Mouse (Mus musculus) erythroblast, embryonic 14.5 days (primary cell): Measurements from ENCODE around the gene Erich6. TPM values are rescaled to one million over a fixed set of nuclear protein-coding genes. Genes with fewer than 3 reads are reported as not detected.

Source experiments
- H3K27me3 ChIP-seq: 2 replicates; pipeline ENCODE4 v1.6.1; 2012; ENCODE audit warnings: inconsistent platforms; ENCODE audit not compliant: control insufficient read depth
- H3K36me3 ChIP-seq: 2 replicates; pipeline ENCODE4 v1.6.1; 2012; ENCODE audit warnings: mild to moderate bottlenecking, inconsistent platforms; ENCODE audit not compliant: control insufficient read depth
- H3K4me1 ChIP-seq: 2 replicates; pipeline ENCODE4 v1.6.1; 2012; ENCODE audit warnings: inconsistent platforms; ENCODE audit not compliant: control insufficient read depth
- H3K4me3 ChIP-seq: replicated peaks from 2 replicates; pipeline ENCODE3; 2012; ENCODE audit warnings: moderate library complexity, mild to moderate bottlenecking, inconsistent platforms
- H3K9me3 ChIP-seq: 2 replicates; pipeline ENCODE4 v1.6.1; 2012; ENCODE audit warnings: low read length, inconsistent platforms, mixed read lengths; ENCODE audit not compliant: control insufficient read depth
- GATA1 ChIP-seq: IDR thresholded peaks from 2 replicates; pipeline ENCODE4 v1.6.1; 2012; ENCODE audit warnings: low read length, inconsistent platforms, mixed read lengths
- TAL1 ChIP-seq: IDR thresholded peaks from 3 replicates; pipeline ENCODE4 v1.6.1; 2012; ENCODE audit warnings: low read length, inconsistent platforms, mixed read lengths
- polyA plus RNA-seq: library from polyadenylated mRNA; stranded (reverse); fragments of >175 nt; gene quantifications from 2 replicates; pipeline ENCODE4 v1.2.3, GENCODE M21; 2012

Gene Erich6
- polyA plus RNA-seq, 1 experiment, result not detected

- H3K9me3 ChIP-seq, result no peaks in the 10 kb centered on the region
- H3K4me1 ChIP-seq, result peaks cover 3% of the 10 kb centered on the region
- TF ChIP-seq GATA1 (no peak), TAL1 (no peak)
- H3K27me3 ChIP-seq, result no peaks in the 10 kb centered on the region
- H3K4me3 ChIP-seq, result no peak overlapping the region
- no peaks in the 10 kb centered on the region for H3K36me3 ChIP-seq
These were observed 16.9 kb upstream of the Erich6 start for GRCm38 (mm10) chr3:58653907-58654306.

DNA sequence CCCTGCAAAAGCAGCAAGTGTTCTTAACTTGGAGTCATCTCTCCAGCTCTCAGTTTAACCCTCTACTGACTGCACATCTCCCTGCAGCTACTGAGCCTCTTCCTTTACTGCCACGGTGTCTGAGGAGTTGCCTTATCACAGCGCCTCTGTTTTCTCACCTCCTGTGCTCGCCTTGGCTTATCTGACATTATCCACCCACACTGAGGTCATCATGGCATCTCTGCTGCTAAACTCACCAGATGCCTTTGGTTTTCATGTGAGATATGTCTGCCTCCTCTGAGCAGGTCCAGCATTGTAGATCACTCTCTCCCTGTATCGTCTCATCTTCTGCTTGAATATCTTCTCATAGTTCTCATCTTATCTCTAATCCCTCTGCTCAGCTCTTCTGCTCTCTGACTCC, 13.3 kb upstream of the Erich6 start:
- Histone ChIP-seq H3K4me1 (peaks cover 3% of the 10 kb centered on the region), H3K4me3 (no peak overlapping the region), H3K36me3 (no peaks in the 10 kb centered on the region), H3K9me3 (no peaks in the 10 kb centered on the region), H3K27me3 (no peaks in the 10 kb centered on the region)
- no peak for TF ChIP-seq TAL1
- no peak for TF ChIP-seq GATA1

DNA sequence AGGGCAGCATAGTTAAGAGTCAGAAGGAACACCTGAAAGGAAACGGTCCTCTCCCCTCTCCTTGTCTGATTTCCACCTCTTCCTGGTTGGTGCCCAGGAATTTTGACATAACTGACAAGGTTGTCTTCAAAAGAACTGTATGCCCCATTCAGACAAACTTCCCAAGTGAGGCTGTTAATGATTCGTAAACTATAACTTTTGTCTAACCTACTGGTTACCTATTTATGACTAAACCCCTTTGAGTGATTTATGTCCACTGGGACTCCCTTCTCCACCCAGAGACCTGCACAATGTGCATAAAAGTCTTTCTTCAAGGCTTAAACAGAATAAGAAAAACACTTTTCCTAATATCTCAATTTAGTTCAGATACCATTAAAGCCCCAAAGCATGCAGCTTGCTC, 10.2 kb upstream of the Erich6 start:
- no peaks in the 10 kb centered on the region for H3K9me3 ChIP-seq
- no peak overlapping the region for H3K4me3 ChIP-seq
- TF ChIP-seq TAL1 (no peak), GATA1 (no peak)
- H3K4me1 ChIP-seq, result peaks cover 3% of the 10 kb centered on the region
- no peaks in the 10 kb centered on the region for H3K36me3 ChIP-seq
- no peaks in the 10 kb centered on the region for H3K27me3 ChIP-seq

- no peaks in the 10 kb centered on the region for H3K9me3 ChIP-seq
- H3K36me3 ChIP-seq, result no peaks in the 10 kb centered on the region
- H3K4me3 ChIP-seq, result no peak overlapping the region
- TF ChIP-seq TAL1 (no peak), GATA1 (no peak)
- H3K27me3 ChIP-seq, result no peaks in the 10 kb centered on the region
- peaks cover 3% of the 10 kb centered on the region for H3K4me1 ChIP-seq
These were observed 9.2 kb upstream of the Erich6 start for GRCm38 (mm10) chr3:58646180-58646579.

- H3K4me3 ChIP-seq, result no peak overlapping the region
- no peaks in the 10 kb centered on the region for H3K36me3 ChIP-seq
- peaks cover 5% of the 10 kb centered on the region for H3K27me3 ChIP-seq
- no peaks in the 10 kb centered on the region for H3K9me3 ChIP-seq
- TF ChIP-seq TAL1 (no peak), GATA1 (no peak)
- H3K4me1 ChIP-seq, result peaks cover 6% of the 10 kb centered on the region
These were observed 5.3 kb downstream of the Erich6 start for GRCm38 (mm10) chr3:58631693-58632092.

GRCm38 (mm10) chr3:58624981-58625380, 12.0 kb downstream of the Erich6 start:
- Histone ChIP-seq H3K9me3 (no peaks in the 10 kb centered on the region), H3K4me3 (no peak overlapping the region)

DNA sequence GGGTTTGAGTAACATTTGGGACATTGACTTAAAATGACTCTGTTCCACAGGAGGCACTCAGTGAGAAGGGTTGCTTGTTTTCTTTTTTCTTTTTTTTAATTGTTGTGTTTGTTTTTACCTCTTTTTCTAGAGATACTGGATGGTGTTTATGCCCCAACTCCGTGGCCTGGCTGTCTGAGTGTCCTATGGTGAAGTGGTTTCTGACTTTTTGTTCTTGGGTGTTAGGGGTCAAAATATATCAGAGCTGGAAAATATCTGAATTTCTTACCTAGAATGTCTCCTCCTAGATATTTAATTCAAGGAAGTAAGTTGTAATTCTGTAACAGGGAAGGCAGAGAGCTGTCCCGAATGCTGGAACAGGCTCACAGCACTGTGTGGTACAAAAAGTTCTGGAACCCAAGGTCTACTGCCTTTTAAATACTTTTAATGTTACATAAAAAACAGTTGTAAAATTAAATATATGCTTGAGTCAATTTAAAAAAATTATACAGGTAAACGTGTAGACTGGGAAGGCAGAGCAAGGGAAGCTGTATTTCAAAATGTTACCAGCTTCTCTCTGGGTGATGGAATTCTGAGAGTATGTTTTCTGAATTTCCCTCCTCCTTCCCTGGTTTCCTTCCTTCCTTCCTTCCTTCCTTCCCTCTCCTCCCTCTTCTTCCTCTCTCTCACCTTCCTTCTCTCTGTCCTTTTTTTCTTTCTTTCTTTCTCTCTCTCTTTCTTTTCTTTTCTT, 14.2 kb downstream of the Erich6 start:
- Histone ChIP-seq H3K27me3 (no peaks in the 10 kb centered on the region), H3K4me3 (no peak overlapping the region), H3K4me1 (peaks cover 4% of the 10 kb centered on the region; the same call in 1 of the 2 replicates), H3K36me3 (no peaks in the 10 kb centered on the region), H3K9me3 (no peaks in the 10 kb centered on the region)
- TF ChIP-seq GATA1, result no peak
- no peak for TF ChIP-seq TAL1

More at GRCm38 (mm10) chr3:58624981-58625380, 12.0 kb downstream of the Erich6 start:
- no peak for TF ChIP-seq TAL1
- TF ChIP-seq GATA1, result no peak
- peaks cover 4% of the 10 kb centered on the region; the same call in 1 of the 2 replicates for H3K4me1 ChIP-seq
- H3K27me3 ChIP-seq, result no peaks in the 10 kb centered on the region
- no peaks in the 10 kb centered on the region for H3K36me3 ChIP-seq

GRCm38 (mm10) chr3:58621066-58621465, 15.9 kb downstream of the Erich6 start:
- H3K27me3 ChIP-seq, result no peaks in the 10 kb centered on the region
- no peaks in the 10 kb centered on the region for H3K36me3 ChIP-seq
- TF ChIP-seq GATA1, result no peak
- no peak for TF ChIP-seq TAL1
- peaks cover 4% of the 10 kb centered on the region; the same call in 1 of the 2 replicates for H3K4me1 ChIP-seq
- no peaks in the 10 kb centered on the region for H3K9me3 ChIP-seq
- H3K4me3 ChIP-seq, result no peak overlapping the region

- Histone ChIP-seq H3K4me1 (no peaks in the 10 kb centered on the region), H3K9me3 (peaks cover 4% of the 10 kb centered on the region), H3K27me3 (no peaks in the 10 kb centered on the region), H3K36me3 (no peaks in the 10 kb centered on the region), H3K4me3 (no peak overlapping the region)
- no peak for TF ChIP-seq TAL1
- TF ChIP-seq GATA1, result no peak
These were observed 27.0 kb downstream of the Erich6 start for GRCm38 (mm10) chr3:58609985-58610384.
